Mouse (Mus musculus) hindbrain, embryonic 10.5 days (tissue): ENCODE measurements at regions not wholly inside any gene's neighbourhood (a gene's known extent, or its start where the extent isn't known, plus 50 kb on each side); places are given as distances from the start of the nearest gene placed in this dataset.

Experiments used
- DNase-seq: peaks from one replicate; pipeline ENCODE4 v3.0.0-alpha.2; 2017; ENCODE audit warnings: low spot score
- H3K27ac ChIP-seq: fragments of 300-500 bp; sonication (generic); 2 replicates; pipeline ENCODE4 v1.5.1; 2016; ENCODE audit warnings: mild to moderate bottlenecking, moderate library complexity
- H3K27me3 ChIP-seq: fragments of 300-500 bp; sonication (generic); 2 replicates; pipeline ENCODE4 v1.6.1; 2016; ENCODE audit warnings: mild to moderate bottlenecking; ENCODE audit not compliant: poor library complexity, insufficient read depth, severe bottlenecking
- H3K36me3 ChIP-seq: fragments of 300-500 bp; sonication (generic); 2 replicates; pipeline ENCODE4 v1.6.1; 2016; ENCODE audit warnings: mild to moderate bottlenecking, moderate library complexity
- H3K4me1 ChIP-seq: fragments of 300-500 bp; sonication (generic); replicated peaks from 2 replicates; pipeline ENCODE4 v1.6.1; 2016; ENCODE audit warnings: mild to moderate bottlenecking
- H3K4me3 ChIP-seq: fragments of 300-500 bp; sonication (generic); 2 replicates; pipeline ENCODE4 v1.5.1; 2016; ENCODE audit warnings: mild to moderate bottlenecking, moderate library complexity
- H3K9me3 ChIP-seq: fragments of 300-500 bp; sonication (generic); 2 replicates; pipeline ENCODE4 v1.6.1; 2016; ENCODE audit warnings: mild to moderate bottlenecking, moderate library complexity
- WGBS: fragments of 180-500 bp; shearing (Covaris S2); methylation state at CpG from one replicate; pipeline ENCODE4 v1.1.7; 2016; 5-methylcytosine and 5-hydroxymethylcytosine counted together

DNA sequence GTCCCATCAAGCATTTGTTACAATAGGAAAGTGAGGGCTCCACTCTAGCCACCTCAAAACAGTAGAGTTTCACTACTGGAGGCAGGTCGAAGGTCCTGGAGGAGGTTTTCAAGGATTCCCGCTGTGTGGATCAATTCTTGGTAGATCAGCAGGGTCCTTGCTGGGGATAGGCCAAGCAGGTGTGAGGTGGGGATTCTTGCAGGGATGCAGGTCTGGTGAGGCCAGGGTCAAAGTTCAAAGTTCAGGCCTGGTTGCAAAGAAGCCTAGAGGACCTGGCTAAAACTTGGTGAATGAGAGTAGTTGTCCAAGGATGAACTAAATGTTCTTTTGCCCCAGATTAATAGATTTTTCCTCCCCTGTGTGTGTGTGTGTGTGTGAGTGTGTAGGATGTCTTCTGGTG, 70.9 kb upstream of the Sulf2 start:
- no peak for DNase-seq
- peaks cover 61% of the 10 kb centered on the region for H3K27me3 ChIP-seq
- H3K4me3 ChIP-seq = no peak overlapping the region
- peak overlapping the region; percentile 77 for H3K27ac ChIP-seq
- no peaks in the 10 kb centered on the region for H3K36me3 ChIP-seq
- 89% methylated on average over 2 of the region's 2 CpGs for WGBS
- H3K9me3 ChIP-seq = 0 out of 2 replicates have a peak, but pooled peaks cover 5% of the 10 kb centered on the region
- H3K4me1 ChIP-seq = peaks cover 51% of the 10 kb centered on the region

- peaks cover 60% of the 10 kb centered on the region for H3K27me3 ChIP-seq
- H3K4me3 ChIP-seq = no peak overlapping the region
- H3K9me3 ChIP-seq = 0 out of 2 replicates have a peak, but pooled peaks cover 5% of the 10 kb centered on the region
- no peaks in the 10 kb centered on the region for H3K36me3 ChIP-seq
- peaks cover 51% of the 10 kb centered on the region for H3K4me1 ChIP-seq
- no peak for DNase-seq
- H3K27ac ChIP-seq = no peak overlapping the region
- WGBS = 90% methylated on average over 9 of the region's 9 CpGs
These were observed 69.9 kb upstream of the Sulf2 start for GRCm38 (mm10) chr2:166225354-166225753.

GRCm38 (mm10) chr2:166218783-166219182, 63.3 kb upstream of the Sulf2 start:
- H3K4me3 ChIP-seq = no peak overlapping the region
- no peak for DNase-seq
- no peaks in the 10 kb centered on the region for H3K36me3 ChIP-seq
- H3K9me3 ChIP-seq = no peaks in the 10 kb centered on the region
- WGBS = 70% methylated on average over 9 of the region's 9 CpGs
- peaks cover 68% of the 10 kb centered on the region for H3K4me1 ChIP-seq
- peaks cover 78% of the 10 kb centered on the region for H3K27me3 ChIP-seq
- H3K27ac ChIP-seq = no peak overlapping the region

- 67% methylated on average over 11 of the region's 11 CpGs for WGBS
- H3K27ac ChIP-seq = peak overlapping the region; percentile 74
- H3K4me1 ChIP-seq = peaks cover 76% of the 10 kb centered on the region
- no peak overlapping the region for H3K4me3 ChIP-seq
- no peaks in the 10 kb centered on the region for H3K36me3 ChIP-seq
- H3K9me3 ChIP-seq = no peaks in the 10 kb centered on the region
- no peak for DNase-seq
- peaks cover 78% of the 10 kb centered on the region for H3K27me3 ChIP-seq
These were observed 61.0 kb upstream of the Sulf2 start for GRCm38 (mm10) chr2:166216512-166216865.

DNA sequence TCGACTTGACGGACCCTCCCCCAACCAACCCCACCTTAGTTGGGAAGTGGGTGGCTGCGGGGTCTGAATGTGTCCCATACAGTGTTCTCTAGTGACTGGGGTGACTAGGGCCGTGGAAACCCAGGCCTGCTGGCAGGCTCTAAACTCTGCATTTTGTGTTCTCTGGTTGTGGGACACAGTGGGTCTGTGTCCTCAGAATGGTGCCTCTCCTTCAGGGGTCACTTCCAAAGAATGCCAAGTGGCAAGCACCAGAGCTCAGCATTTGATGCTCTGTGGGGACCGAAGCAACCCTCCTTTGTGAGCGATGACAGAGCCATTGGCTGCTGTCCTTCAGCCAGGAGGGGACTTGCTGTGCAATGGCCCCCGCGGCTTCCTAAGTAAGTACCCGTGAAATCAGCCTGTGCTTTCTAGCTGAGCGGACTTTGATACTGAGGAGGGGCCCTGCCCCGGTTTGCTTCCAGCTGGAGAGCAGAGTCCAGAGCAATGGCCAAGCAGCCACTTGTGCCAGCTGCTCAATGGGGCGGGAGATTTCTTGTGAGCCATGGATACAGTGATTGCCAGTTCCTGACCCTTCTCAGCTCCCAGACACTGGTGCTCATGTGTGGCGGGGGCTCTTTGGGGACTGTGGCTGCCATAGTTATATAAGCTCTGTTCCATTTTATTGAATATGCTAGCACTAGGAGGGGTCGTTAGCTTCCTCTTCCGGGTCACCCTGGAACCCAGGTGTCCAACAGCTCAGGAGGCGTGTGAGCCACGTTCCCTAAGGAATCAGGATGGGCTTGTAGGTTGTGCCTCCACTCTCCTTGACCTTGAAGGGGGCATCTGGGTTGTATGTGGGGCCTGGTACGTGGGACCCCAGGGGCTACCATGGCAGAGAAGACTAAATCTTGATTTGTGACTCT, 60.4 kb upstream of the Sulf2 start:
- peaks cover 82% of the 10 kb centered on the region for H3K27me3 ChIP-seq
- 41% methylated on average over 18 of the region's 18 CpGs for WGBS
- peak overlapping the region; percentile 74 for H3K27ac ChIP-seq
- no peaks in the 10 kb centered on the region for H3K36me3 ChIP-seq
- 0 out of 2 replicates have a peak overlapping the region, but pooled peaks have one; percentile 4 for H3K4me3 ChIP-seq
- DNase-seq = peak; percentile 78
- no peaks in the 10 kb centered on the region for H3K9me3 ChIP-seq
- H3K4me1 ChIP-seq = peaks cover 73% of the 10 kb centered on the region

GRCm38 (mm10) chr2:166215191-166215590, 59.7 kb upstream of the Sulf2 start:
- 39% methylated on average over 7 of the region's 7 CpGs for WGBS
- Histone ChIP-seq H3K27ac (peak overlapping the region; percentile 74), H3K4me1 (peaks cover 66% of the 10 kb centered on the region), H3K4me3 (0 out of 2 replicates have a peak overlapping the region, but pooled peaks have one; percentile 4), H3K36me3 (no peaks in the 10 kb centered on the region), H3K27me3 (peaks cover 79% of the 10 kb centered on the region), H3K9me3 (no peaks in the 10 kb centered on the region)
- peak; percentile 76 for DNase-seq

GRCm38 (mm10) chr2:166207145-166207508, 51.7 kb upstream of the Sulf2 start:
- peak overlapping the region; percentile 40 for H3K27ac ChIP-seq
- no peak for DNase-seq
- H3K27me3 ChIP-seq = peaks cover 80% of the 10 kb centered on the region

DNA sequence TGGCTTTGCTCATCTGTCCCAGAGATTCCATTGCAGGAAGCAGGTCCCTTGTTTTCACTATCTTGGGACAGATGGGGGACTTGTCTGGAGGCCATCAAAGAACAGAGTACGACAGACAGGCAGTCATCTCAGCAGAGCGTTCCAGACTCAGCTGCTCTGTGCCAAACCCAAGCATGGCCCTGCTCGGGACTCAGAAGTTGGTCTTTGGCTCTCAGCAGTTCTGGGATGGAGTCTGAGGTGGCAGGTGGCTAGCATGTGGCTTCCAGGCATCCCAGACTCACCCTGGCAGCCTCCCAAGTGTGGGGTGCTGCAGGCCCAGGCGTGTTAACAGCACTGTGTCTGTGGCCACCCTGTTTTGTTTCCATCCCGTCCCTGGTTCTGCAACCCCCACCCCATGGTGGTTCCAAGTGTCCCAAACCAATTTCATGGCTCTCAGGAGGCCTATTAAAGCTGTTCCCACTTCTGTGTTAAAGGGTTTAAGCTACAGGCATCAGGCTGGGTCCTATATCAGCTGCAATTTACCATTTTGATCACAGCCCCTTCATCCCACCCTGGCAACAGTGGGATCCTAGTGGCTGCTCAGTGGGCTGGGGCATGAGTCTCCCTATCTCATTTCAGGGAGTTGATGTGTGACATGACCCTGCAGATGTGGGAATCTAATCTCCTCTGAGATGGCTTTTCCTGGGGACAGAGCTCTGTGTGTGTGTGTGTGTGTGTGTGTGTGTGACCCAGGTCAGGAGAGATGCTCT, 51.1 kb upstream of the Sulf2 start:
- Histone ChIP-seq H3K27ac (peak overlapping the region; percentile 40; the same call in 1 of the 2 replicates), H3K27me3 (peaks cover 80% of the 10 kb centered on the region), H3K36me3 (no peaks in the 10 kb centered on the region), H3K4me1 (peaks cover 29% of the 10 kb centered on the region), H3K4me3 (no peak overlapping the region), H3K9me3 (no peaks in the 10 kb centered on the region)
- DNase-seq = no peak
- 84% methylated on average over 5 of the region's 5 CpGs for WGBS

More at GRCm38 (mm10) chr2:166207145-166207508, 51.7 kb upstream of the Sulf2 start:
- 87% methylated on average over 3 of the region's 3 CpGs for WGBS
- Histone ChIP-seq H3K4me1 (peaks cover 29% of the 10 kb centered on the region), H3K9me3 (no peaks in the 10 kb centered on the region), H3K4me3 (no peak overlapping the region), H3K36me3 (no peaks in the 10 kb centered on the region)
